Mouse (Mus musculus) right cerebral cortex, postnatal 25 days (tissue): ENCODE measurements around the gene Cldn4.
"Not testable (repeated sequence)": the region's sequence is repeated elsewhere in the genome, so short reads cannot be mapped to it uniquely, and the experiment has no call there.

Experiments used
- DNase-seq: peaks from one replicate; pipeline ENCODE4 v3.0.0; 2022

Cldn4 gene

DNA sequence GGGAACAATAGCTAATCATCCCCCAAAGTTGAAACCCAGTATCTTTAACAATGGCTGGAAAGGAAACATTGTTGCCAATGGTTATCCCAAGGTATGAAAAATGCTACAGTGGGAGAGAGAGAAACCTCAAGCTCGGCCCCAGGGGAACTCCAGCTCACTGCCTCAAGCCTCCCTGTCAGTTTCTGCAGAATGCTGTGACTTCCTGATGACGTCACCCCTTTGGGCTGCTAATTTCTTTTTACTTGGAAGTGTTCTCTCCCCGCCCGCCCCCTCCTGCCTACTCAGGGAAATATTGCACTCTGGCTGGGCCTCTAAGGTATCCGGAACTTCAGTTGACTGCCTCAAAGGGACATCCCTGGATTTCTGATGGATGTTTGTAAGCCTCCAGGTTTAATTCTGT is 16.8 kb upstream of the Cldn4 start:
- no peak for DNase-seq

DNA sequence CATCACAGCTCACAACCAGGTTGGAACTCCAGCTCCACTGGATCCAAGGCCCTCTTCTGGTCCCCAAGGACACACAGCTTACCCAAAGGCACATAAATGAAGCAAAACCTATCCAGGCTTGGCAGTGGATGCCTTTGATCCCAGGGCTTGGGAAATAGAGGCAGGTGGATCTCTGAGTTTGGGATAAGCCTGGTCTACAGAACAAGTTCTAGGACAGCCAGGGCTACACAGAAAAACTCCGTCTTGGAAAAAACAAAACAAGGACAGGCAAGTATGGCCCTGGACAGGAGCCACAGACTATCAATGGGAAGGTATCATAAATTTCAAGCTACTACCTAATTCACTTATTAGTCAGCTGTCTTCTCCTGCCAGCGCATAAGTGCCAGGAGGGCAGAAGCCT is 14.8 kb upstream of the Cldn4 start:
- no peak for DNase-seq

GRCm38 (mm10) chr5:134960430-134960829 is 13.7 kb upstream of the Cldn4 start:
- no peak for DNase-seq

DNA sequence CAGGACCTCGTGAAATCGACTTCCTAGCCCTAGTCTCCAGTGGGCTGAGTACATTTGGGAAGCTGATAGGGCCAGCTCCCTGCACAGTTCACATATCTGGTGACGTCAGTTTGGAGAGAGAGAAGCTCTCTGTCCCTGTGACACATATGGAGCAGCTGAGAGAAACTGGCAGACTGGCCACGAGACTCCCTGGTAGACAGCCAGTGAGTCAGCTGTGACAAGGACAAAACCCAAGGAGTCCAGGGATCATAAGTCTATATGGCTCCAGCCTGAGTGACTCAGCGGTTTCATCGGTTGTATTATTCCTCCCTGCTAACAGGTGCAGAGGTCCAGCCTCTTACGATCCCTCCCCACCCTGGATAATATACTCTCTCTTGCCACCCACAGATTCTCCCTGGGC is 12.4 kb upstream of the Cldn4 start:
- peak; percentile 9 for DNase-seq

GRCm38 (mm10) chr5:134955491-134955890 is 8.8 kb upstream of the Cldn4 start:
- DNase-seq: no peak

GRCm38 (mm10) chr5:134951053-134951884 is 4.5 kb upstream of the Cldn4 start:
- no peak for DNase-seq

GRCm38 (mm10) chr5:134948085-134948439 is 1.3 kb upstream of the Cldn4 start:
- no peak for DNase-seq

DNA sequence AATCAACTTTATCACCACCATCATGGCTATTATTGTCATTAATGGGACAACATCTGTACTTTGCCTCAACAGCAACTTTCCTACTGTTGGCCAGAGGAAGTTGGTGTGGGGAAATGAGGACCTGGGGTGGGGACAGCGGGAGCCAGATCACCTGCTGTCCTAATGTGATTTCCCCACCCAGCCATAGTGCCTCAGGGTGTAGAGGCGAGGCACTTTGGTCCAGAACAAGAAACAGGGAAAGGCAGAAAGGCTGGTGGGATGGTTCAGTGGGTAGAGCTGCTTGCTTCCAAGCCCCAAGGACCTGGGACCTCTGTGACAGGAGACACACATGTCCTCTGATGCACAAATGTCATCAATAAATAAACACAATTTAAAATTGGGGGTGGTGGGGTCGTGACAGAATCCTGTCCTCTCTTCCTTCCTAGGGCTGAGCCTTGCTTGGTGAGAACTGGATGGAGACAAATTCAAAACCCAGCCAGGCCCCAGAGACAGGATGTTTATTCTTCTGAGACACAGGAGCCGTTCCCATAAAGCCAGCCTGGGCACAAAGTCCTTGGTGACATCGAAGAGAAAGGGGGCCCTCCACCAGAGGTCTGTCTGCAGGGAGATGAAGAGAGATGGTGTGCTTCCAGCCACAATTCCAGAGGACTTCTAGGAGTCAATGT is 818 bp upstream of the Cldn4 start:
- no peak for DNase-seq

DNA sequence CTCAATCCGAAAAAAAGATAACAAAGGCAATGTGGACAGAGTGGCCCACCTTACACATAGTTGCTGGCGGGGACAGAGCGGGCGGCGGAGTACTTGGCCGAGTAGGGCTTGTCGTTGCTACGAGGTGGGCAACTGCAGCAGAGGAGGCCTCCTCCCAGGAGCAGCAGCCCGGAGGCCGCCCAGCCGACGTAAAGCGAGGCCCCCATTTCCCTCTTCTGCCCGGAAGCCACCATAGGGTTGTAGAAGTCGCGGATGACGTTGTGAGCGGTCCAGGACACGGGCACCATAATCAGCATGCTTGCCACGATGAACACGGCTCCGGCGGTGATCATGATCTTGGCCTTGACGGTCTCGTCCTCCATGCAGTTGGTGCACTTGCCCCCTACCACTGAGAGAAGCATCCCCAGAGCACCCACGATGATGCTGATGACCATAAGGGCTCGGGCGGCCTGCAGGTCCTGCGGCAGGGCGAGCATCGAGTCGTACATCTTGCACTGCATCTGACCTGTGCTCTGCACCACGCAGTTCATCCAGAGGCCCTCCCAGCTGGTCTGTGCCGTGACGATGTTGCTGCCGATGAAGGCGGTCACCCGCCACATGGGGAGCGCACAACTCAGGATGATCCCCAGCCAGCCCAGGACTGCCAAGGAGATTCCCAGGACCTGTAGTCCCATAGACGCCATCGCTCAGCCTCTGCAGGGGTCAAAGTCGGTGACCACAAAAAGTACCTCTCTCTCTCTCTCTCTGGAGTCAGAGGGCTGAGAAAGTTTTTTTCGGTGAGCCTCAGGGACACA is 474 bp downstream of the Cldn4 start:
- DNase-seq: no peak

DNA sequence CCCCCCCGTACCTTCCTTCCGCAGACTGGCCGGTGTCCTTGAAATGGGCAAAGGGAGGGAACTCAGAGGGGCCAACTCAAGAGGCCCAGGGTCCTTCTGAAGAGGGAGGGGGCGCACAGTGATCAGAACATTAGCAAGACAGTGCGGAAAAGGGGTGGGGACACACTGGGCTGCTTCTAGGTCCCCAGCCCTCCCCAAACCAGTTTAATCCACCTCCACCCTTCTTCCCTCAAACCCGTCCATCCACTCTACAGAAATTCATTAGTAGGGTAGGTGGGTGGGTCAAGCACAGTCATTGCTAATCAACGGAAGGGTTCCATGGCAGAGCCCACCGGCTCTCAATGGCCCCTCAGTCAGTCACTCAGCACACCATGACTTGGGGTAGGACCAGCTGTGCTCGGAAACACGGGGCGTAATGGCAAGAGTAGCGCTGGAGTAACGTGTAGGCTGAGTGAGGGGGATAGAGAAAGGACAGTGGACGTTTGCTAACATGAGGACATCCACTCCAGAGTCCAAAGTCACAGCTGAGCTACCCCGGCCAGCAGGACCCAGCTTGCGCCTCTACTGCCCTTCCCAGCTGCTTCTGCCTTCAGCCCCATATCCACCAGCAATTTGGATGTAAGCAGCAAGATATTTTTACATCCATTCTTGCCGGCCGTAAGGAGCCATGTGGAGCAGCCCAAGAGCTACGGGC is 1.3 kb downstream of the Cldn4 start:
- DNase-seq: no peak

- DNase-seq: no peak
Observed at GRCm38 (mm10) chr5:134944179-134944578, 2.6 kb downstream of the Cldn4 start.

- no peak for DNase-seq
Observed at GRCm38 (mm10) chr5:134942740-134943139, 4.0 kb downstream of the Cldn4 start.

DNA sequence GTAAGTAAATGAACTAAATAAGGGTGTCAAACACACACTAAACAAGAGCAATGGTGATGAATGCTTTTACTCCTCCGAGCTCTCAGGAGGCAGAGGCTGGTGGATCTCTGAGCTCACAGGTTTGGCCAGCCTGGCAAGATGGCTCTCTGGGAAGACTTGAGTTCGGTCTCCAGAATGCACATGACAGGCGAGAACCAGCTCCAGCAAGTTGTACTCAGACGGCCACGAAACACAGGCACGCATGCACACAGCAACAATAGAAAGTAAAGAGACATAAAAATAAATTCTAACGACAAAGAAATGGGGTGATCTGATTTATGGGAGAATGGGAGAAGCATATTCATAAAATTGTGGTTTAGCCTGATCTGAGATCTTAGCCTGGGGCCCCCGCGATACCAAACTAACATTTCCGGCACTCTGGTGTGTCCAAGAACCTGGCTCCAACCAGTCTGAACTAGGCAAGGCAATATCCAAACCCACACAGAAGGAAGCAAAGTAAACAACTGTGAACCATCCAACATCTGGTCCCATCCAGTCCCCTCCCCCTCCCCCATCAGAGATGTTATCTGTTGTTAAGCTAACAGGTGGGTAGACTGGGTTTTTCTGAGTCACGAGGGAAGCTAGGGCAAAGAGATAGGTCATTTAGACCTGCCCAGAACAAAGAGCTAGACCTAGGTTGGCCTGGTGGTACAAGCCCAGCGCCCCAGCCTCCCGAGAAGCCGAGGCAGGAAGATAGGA is 5.1 kb downstream of the Cldn4 start:
- no peak for DNase-seq

- DNase-seq: not testable (repeated sequence)
Observed at GRCm38 (mm10) chr5:134939554-134939953, 7.2 kb downstream of the Cldn4 start.

DNA sequence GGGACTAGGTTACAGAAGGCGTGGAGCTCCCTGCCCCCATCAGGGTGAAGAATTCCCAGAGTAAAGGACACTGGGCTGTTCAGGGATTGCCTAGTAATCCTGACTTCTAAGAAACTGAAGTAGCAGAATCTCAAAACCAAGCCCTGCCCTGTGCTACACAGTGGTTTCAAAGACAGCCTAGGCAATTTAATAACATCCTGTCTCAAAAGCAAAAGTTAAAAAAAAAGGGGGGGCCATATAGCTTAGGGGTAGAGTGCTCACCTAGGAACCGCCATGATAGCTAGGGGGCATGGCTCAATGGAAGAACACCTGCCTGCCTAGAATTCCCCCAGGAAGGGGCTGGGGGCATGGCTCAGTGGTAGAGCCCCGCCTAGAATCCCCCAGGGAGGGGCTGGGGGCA is 7.7 kb downstream of the Cldn4 start:
- DNase-seq: no peak

GRCm38 (mm10) chr5:134936626-134937185 is 10.0 kb downstream of the Cldn4 start:
- no peak for DNase-seq

- DNase-seq: no peak
Observed at GRCm38 (mm10) chr5:134936051-134936450, 10.7 kb downstream of the Cldn4 start.

- no peak for DNase-seq
Observed at GRCm38 (mm10) chr5:134934666-134935065, 12.1 kb downstream of the Cldn4 start.

- not testable (repeated sequence) for DNase-seq
Observed at GRCm38 (mm10) chr5:134933686-134934085, 13.0 kb downstream of the Cldn4 start.

GRCm38 (mm10) chr5:134933281-134933680 is 13.5 kb downstream of the Cldn4 start:
- DNase-seq: no peak

GRCm38 (mm10) chr5:134932903-134933276 is 13.8 kb downstream of the Cldn4 start:
- no peak for DNase-seq
